Mouse (Mus musculus): Measurements from ENCODE around the gene 1700011M02Rik.
"Not testable (repeated sequence)": the region's sequence is repeated elsewhere in the genome, so short reads cannot be mapped to it uniquely, and the experiment has no call there.

1700011M02Rik gene

GRCm38 (mm10) chrX:102908587-102908986 is at the start of gene 1700011M02Rik, which contains the start of gene Dmrtc1a:
1700011M02Rik (plus strand) TSS chrX:102908905.
Dmrtc1a (minus strand) TSS chrX:102908687.
- not testable (repeated sequence) for DNase-seq (ENCODE audit: low read depth)

GRCm38 (mm10) chrX:102867871-102868270 is 40.8 kb upstream of the 1700011M02Rik start, which contains the start of gene 1700031F05Rik:
1700031F05Rik (minus strand) TSS chrX:102867971.
- no peak for DNase-seq (ENCODE audit: low read depth)

GRCm38 (mm10) chrX:102914823-102915222 is 6.1 kb downstream of the 1700011M02Rik start:
- not testable (repeated sequence) for DNase-seq (ENCODE audit: low read depth)

- not testable (repeated sequence) for DNase-seq (ENCODE audit: low read depth)
Measured at GRCm38 (mm10) chrX:102926707-102927106, 18.0 kb downstream of the 1700011M02Rik start.

- not testable (repeated sequence) for DNase-seq (ENCODE audit: low read depth)
Measured at GRCm38 (mm10) chrX:102928072-102928471, 19.4 kb downstream of the 1700011M02Rik start, which contains the start of gene 1700018G05Rik. 1700018G05Rik (plus strand) TSS chrX:102928372.

GRCm38 (mm10) chrX:102932992-102933570 is 24.4 kb downstream of the 1700011M02Rik start:
- DNase-seq (ENCODE audit: low read depth): no peak

- DNase-seq (ENCODE audit: low read depth): no peak
Measured at GRCm38 (mm10) chrX:102933571-102934394, 25.1 kb downstream of the 1700011M02Rik start.

- DNase-seq (ENCODE audit: low read depth): no peak
Measured at GRCm38 (mm10) chrX:102934395-102934764, 25.7 kb downstream of the 1700011M02Rik start.

GRCm38 (mm10) chrX:102936743-102937142 is 28.0 kb downstream of the 1700011M02Rik start:
- no peak for DNase-seq (ENCODE audit: low read depth)

- not testable (repeated sequence) for DNase-seq (ENCODE audit: low read depth)
Measured at GRCm38 (mm10) chrX:102950136-102950535, 41.4 kb downstream of the 1700011M02Rik start.

- DNase-seq (ENCODE audit: low read depth): no peak
Measured at GRCm38 (mm10) chrX:102958917-102959316, 50.2 kb downstream of the 1700011M02Rik start.

All from naive thymus-derived CD4-positive, alpha-beta T cell, adult 2 months (primary cell).